Mouse (Mus musculus): ENCODE measurements around the gene Tbce. TPM values are rescaled to one million over a fixed set of nuclear protein-coding genes. Genes with fewer than 3 reads are reported as not detected.
A peak's percentile ranks its signal among the peaks of the same experiment; 100 is the strongest.

Tbce gene
- total and polyA plus RNA-seq, 2 experiments from 2014 or later = 83.0 to 109 TPM

GRCm38 (mm10) chr13:14015609-14016008 lies 23.8 kb downstream of the Tbce start:
- Histone ChIP-seq H3K27me3 (ENCODE audit: insufficient read depth, low read length) (no peaks in the 10 kb centered on the region), H3K4me3 (ENCODE audit: low read depth, low read length) (no peak overlapping the region), H3K4me1 (ENCODE audit: insufficient read depth) (no peaks in the 10 kb centered on the region), H3K9me3 (ENCODE audit: low read length) (no peaks in the 10 kb centered on the region), H3K4me2 (ENCODE audit: low read depth) (no peak overlapping the region), H3K36me3 (ENCODE audit: insufficient read depth) (peaks cover 37% of the 10 kb centered on the region), H3K9ac (no peak overlapping the region), H3K27ac (ENCODE audit: low read depth, low read length) (no peak overlapping the region)
- TF ChIP-seq CTCF (IDR thresholded peaks at IDR 0.05; ENCODE audit: low read depth) = no peak
- no peak for ATAC-seq
- WGBS = 94% methylated on average over 6 of the region's 6 CpGs
- no peak for DNase-seq

- no peak for DNase-seq
- H3K4me2 ChIP-seq (ENCODE audit: low read depth) = no peak overlapping the region
- TF ChIP-seq CTCF (IDR thresholded peaks at IDR 0.05; ENCODE audit: low read depth) = no peak
- H3K36me3 ChIP-seq (ENCODE audit: insufficient read depth) = peaks cover 35% of the 10 kb centered on the region
- no peak overlapping the region for H3K4me3 ChIP-seq (ENCODE audit: low read depth, low read length)
- 93% methylated on average over 4 of the region's 4 CpGs for WGBS
- H3K27ac ChIP-seq (ENCODE audit: low read depth, low read length) = no peak overlapping the region
- H3K9me3 ChIP-seq (ENCODE audit: low read length) = no peaks in the 10 kb centered on the region
- H3K27me3 ChIP-seq (ENCODE audit: insufficient read depth, low read length) = no peaks in the 10 kb centered on the region
- no peak overlapping the region for H3K9ac ChIP-seq
- no peak for ATAC-seq
- no peaks in the 10 kb centered on the region for H3K4me1 ChIP-seq (ENCODE audit: insufficient read depth)
These were observed 24.9 kb downstream of the Tbce start for GRCm38 (mm10) chr13:14014540-14014939.

- Histone ChIP-seq H3K4me3 (ENCODE audit: low read depth, low read length) (no peak overlapping the region), H3K27me3 (ENCODE audit: insufficient read depth, low read length) (no peaks in the 10 kb centered on the region), H3K4me1 (ENCODE audit: insufficient read depth) (no peaks in the 10 kb centered on the region), H3K27ac (ENCODE audit: low read depth, low read length) (no peak overlapping the region), H3K36me3 (ENCODE audit: insufficient read depth) (peaks cover 34% of the 10 kb centered on the region), H3K9me3 (ENCODE audit: low read length) (no peaks in the 10 kb centered on the region), H3K4me2 (ENCODE audit: low read depth) (no peak overlapping the region), H3K9ac (no peak overlapping the region)
- no peak for TF ChIP-seq CTCF (IDR thresholded peaks at IDR 0.05; ENCODE audit: low read depth)
- DNase-seq (no peak), ATAC-seq (no peak)
- 96% methylated on average over 2 of the region's 2 CpGs for WGBS
These were observed 25.4 kb downstream of the Tbce start for GRCm38 (mm10) chr13:14014001-14014400.

- WGBS = 94% methylated on average over 4 of the region's 4 CpGs
- no peak overlapping the region for H3K4me2 ChIP-seq (ENCODE audit: low read depth)
- no peak overlapping the region for H3K4me3 ChIP-seq (ENCODE audit: low read depth, low read length)
- H3K27me3 ChIP-seq (ENCODE audit: insufficient read depth, low read length) = no peaks in the 10 kb centered on the region
- no peak for TF ChIP-seq CTCF (IDR thresholded peaks at IDR 0.05; ENCODE audit: low read depth)
- H3K27ac ChIP-seq (ENCODE audit: low read depth, low read length) = no peak overlapping the region
- peaks cover 32% of the 10 kb centered on the region for H3K36me3 ChIP-seq (ENCODE audit: insufficient read depth)
- ATAC-seq (no peak), DNase-seq (no peak)
- no peaks in the 10 kb centered on the region for H3K4me1 ChIP-seq (ENCODE audit: insufficient read depth)
- no peak overlapping the region for H3K9ac ChIP-seq
- no peaks in the 10 kb centered on the region for H3K9me3 ChIP-seq (ENCODE audit: low read length)
These were observed 27.9 kb downstream of the Tbce start for GRCm38 (mm10) chr13:14011454-14011995.

- no peaks in the 10 kb centered on the region for H3K9me3 ChIP-seq (ENCODE audit: low read length)
- H3K27me3 ChIP-seq (ENCODE audit: insufficient read depth, low read length) = no peaks in the 10 kb centered on the region
- no peak overlapping the region for H3K4me2 ChIP-seq (ENCODE audit: low read depth)
- no peak for TF ChIP-seq CTCF (IDR thresholded peaks at IDR 0.05; ENCODE audit: low read depth)
- DNase-seq = no peak
- ATAC-seq = no peak
- H3K9ac ChIP-seq = no peak overlapping the region
- no peak overlapping the region for H3K4me3 ChIP-seq (ENCODE audit: low read depth, low read length)
- WGBS = 76% methylated on average over 2 of the region's 2 CpGs
- no peaks in the 10 kb centered on the region for H3K4me1 ChIP-seq (ENCODE audit: insufficient read depth)
- no peak overlapping the region for H3K27ac ChIP-seq (ENCODE audit: low read depth, low read length)
- peaks cover 50% of the 10 kb centered on the region for H3K36me3 ChIP-seq (ENCODE audit: insufficient read depth)
These were observed 33.4 kb downstream of the Tbce start for GRCm38 (mm10) chr13:14006056-14006455.

GRCm38 (mm10) chr13:14004999-14005398 lies 34.4 kb downstream of the Tbce start:
- H3K36me3 ChIP-seq (ENCODE audit: insufficient read depth) = peaks cover 60% of the 10 kb centered on the region
- no peaks in the 10 kb centered on the region for H3K4me1 ChIP-seq (ENCODE audit: insufficient read depth)
- H3K4me3 ChIP-seq (ENCODE audit: low read depth, low read length) = no peak overlapping the region
- no peak for DNase-seq
- no peak overlapping the region for H3K9ac ChIP-seq
- H3K9me3 ChIP-seq (ENCODE audit: low read length) = no peaks in the 10 kb centered on the region
- H3K27ac ChIP-seq (ENCODE audit: low read depth, low read length) = no peak overlapping the region
- no peak for TF ChIP-seq CTCF (IDR thresholded peaks at IDR 0.05; ENCODE audit: low read depth)
- 93% methylated on average over 5 of the region's 5 CpGs for WGBS
- H3K27me3 ChIP-seq (ENCODE audit: insufficient read depth, low read length) = no peaks in the 10 kb centered on the region
- no peak overlapping the region for H3K4me2 ChIP-seq (ENCODE audit: low read depth)
- no peak for ATAC-seq

- no peaks in the 10 kb centered on the region for H3K27me3 ChIP-seq (ENCODE audit: insufficient read depth, low read length)
- no peak overlapping the region for H3K4me2 ChIP-seq (ENCODE audit: low read depth)
- peak; percentile 47 for TF ChIP-seq CTCF (IDR thresholded peaks at IDR 0.05; ENCODE audit: low read depth)
- DNase-seq (peak; percentile 7), ATAC-seq (no peak)
- no peak overlapping the region for H3K27ac ChIP-seq (ENCODE audit: low read depth, low read length)
- no peaks in the 10 kb centered on the region for H3K9me3 ChIP-seq (ENCODE audit: low read length)
- H3K36me3 ChIP-seq (ENCODE audit: insufficient read depth) = peaks cover 67% of the 10 kb centered on the region
- no peak overlapping the region for H3K9ac ChIP-seq
- no peaks in the 10 kb centered on the region for H3K4me1 ChIP-seq (ENCODE audit: insufficient read depth)
- WGBS = 80% methylated on average over 4 of the region's 4 CpGs
- H3K4me3 ChIP-seq (ENCODE audit: low read depth, low read length) = no peak overlapping the region
These were observed 35.4 kb downstream of the Tbce start for GRCm38 (mm10) chr13:14004086-14004485.

All from forebrain, postnatal 0 days (tissue).